Mouse (Mus musculus) heart, postnatal 36 days (tissue): ENCODE data around the gene Klhdc4. TPM values are rescaled to one million over a fixed set of nuclear protein-coding genes. Genes with fewer than 3 reads are reported as not detected.

Experiments used
- DNase-seq, 2 experiments: peaks; one replicate each; pipeline ENCODE4 v3.0.0; 2021 to 2022
- intact Hi-C: fragments of 180-260 bp; cut with DNase I; formaldehyde crosslinking; loops from one replicate; pipeline ENCODE4 v1.15.1; 2025
- total RNA-seq, 2 experiments: library from RNA; stranded (reverse); gene quantifications; 2 replicates each; pipeline ENCODE4 v1.2.3; 2021

Klhdc4 gene
- total RNA-seq, 2 experiments from 2014 or later = 12.2 to 12.3 TPM

DNA sequence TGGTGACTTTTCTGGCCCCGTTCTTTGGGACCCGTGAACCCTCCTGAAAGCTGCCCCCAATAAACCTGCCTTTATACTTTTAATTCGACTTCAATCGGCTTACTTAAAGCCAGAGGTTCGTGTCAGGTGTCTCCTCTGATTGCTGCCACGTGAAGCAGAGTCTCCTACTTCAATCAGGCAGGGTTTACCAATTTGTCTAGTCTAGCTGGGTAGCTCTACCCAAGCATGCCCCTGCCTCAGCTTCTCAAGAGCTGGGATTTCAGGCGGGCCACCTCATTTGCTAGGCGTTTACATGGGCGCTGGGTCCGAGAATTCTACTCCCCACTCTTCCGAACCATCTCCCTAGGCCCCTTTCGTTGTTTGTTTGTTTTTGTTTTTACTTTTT lies 21.1 kb upstream of the Klhdc4 start:
- DNase-seq = no peak
- intact Hi-C loops = no loop called here

DNA sequence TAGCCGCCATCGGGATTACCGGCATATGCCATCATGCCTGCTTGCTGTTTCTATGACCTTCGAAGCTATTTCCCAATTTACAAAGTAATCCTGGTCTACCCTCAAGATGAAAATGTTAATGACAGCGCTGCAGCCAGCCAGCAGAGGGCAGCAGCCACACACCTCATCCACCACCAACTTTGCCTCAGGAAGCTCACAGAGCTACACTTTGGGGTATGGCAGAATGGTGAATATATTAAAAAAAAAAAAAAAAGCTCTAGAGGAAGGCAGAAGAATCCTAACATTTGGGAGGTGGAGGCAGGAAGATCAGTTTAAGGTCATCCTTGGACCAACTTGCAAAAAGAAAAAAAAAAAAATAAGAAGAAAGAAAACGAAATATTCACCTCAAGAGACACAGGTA lies 20.6 kb upstream of the Klhdc4 start:
- intact Hi-C loops = no loop called here

DNA sequence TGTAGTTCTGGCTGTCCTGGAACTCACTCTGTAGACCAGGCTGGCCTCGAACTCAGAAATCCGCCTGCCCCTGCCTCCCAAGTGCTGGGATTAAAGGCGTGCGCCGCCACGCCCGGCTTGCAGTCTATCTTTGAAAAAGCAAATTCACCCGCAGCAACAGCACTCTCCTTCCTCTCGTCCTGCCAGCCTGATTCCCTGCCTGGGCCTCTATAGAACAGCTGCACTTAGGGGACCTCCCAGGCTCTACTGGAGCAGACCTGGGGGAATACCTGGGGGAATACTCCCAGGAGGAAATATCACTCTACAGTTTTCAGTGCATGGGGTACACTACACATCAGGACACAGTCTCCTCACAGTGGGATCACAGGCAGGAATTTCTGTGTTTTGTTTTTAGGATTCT lies 19.9 kb upstream of the Klhdc4 start:
- intact Hi-C loops = no loop called here
- no peak for DNase-seq

More for the DNA sequence above, 20.6 kb upstream of the Klhdc4 start:
- DNase-seq = peak; percentile 61 to 71

DNA sequence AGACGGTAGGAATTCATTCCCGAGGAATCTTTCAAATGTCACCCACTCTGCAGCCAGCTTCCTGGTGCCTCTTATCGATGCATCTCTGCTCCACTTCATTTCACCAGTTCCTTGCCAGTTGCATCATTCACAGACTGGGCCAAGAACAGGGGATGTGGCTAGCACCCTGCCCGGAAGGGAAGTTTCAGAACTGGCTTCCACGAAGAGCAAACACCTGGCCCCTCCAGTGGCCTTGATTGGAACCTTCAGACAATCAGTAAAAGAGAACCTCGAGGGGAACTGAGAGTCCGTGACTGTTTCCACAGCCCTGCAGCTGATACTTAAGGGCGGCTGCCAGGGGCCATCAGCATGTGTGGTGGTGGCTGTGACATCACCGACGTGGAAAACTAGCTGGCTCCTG lies 19.1 kb upstream of the Klhdc4 start:
- DNase-seq = no peak
- intact Hi-C loops = no loop called here

DNA sequence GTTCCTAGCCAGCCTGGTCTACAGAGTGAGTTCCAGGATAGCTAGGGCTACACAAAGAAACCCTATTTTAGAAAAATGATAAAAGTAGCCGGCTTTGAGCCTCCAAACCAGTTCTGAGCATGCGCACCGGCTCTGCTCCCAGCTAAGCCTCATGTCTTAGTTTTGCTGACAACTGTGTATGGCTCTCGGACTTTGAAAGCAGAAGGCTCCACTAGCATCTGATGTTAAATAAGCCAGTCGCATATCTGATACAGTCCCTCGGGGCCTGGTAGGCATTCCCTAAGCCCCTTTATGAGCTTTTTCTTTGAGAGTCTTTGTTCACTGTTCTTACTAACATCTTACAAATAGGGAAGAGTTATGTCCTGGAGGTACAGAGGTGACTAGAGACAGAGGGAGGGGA lies 18.6 kb upstream of the Klhdc4 start:
- DNase-seq = no peak
- intact Hi-C loops = no loop called here

DNA sequence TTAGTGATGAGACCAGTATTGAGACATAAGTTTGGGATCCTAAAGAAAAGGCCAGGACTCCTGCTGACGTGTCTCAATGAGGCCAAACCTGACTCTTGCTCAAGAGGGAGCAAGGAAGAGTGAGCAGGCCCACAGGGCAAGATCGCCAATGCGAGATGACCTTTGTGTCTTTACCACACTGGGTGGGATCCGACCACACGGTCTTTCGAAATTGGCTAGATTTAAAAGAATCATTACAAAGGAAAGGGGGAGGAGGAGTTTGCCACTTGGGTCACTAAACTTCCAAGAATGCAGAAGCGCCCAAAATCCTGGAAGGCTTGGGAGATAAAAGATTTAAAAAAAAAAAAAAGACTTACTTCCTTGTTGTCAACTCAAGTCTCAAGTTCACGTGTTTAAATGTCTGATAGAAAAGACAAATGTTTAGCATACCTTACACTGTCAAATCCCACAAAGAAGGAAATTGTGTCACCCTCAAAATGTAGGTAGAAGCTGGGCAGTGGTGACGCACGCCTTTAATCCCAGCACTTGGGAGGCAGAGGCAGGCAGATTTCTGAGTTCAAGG lies 18.0 kb upstream of the Klhdc4 start:
- intact Hi-C loops = no loop called here
- no peak for DNase-seq

DNA sequence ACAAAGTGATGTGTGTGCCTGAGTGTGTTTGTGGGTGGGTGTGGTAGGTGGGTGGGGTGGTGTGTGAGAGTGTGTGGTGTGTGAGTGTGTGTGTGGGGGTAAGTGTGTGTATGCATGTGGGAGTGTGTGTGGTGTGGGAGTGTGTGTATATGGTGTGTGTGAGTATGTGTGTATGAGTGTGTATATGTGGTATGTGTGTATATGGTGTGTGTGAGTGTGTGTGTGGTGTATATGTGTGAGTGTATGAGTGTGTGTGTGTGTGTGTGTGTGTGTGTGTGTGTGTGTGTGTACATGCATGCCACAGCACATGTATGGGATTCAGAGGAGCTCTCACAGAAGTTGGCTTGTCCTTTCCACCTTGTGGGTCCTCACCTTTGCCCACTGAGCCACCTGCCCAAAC lies 17.4 kb upstream of the Klhdc4 start:
- DNase-seq = no peak
- intact Hi-C loops = no loop called here

DNA sequence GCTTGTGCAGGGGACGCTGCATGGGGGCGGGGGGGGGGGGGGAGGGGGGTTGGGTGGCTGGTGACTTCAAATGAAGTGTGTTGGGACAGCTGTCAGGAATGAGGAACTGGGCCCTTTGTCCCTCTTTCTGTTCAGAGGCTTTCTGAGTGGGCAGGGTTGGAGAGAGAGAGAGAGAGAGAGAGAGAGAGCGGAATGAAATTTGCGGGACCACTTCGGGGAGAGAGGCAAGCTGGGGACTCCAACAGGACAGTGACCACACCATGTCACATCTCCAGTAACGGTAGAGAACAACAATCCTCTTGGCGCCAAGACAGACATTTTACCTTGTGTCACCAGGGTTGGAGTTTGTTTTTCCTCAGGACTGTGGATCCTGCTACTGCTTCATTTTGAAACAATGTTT lies 15.4 kb upstream of the Klhdc4 start:
- intact Hi-C loops = no loop called here
- DNase-seq = no peak

DNA sequence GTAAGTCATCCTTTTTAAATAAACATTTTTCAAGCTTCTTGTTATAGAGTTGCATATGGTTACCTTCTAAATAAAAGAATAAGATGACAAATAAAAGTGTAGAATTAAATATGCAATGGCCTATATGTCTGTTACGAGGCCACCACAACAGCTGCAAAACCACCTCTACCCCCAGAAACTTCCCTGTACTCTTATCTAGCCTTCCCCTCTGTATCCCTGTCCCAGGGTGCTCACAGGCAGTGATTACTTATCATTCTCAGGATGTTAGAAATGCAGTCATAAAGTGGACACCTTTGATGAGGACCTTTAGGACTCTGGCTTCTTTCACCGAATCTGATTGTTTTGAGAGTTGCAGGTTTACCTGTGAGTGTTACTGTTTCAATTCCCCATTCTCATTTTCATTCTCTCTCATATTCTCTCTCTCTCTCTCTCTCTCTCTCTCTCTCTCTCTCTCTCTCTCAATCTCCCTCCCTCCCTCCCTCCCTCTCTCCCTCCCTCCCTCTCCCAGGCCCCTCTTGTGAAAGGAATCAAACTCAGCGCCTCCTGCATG lies 13.9 kb upstream of the Klhdc4 start:
- intact Hi-C loops = no loop called here
- DNase-seq = no peak

DNA sequence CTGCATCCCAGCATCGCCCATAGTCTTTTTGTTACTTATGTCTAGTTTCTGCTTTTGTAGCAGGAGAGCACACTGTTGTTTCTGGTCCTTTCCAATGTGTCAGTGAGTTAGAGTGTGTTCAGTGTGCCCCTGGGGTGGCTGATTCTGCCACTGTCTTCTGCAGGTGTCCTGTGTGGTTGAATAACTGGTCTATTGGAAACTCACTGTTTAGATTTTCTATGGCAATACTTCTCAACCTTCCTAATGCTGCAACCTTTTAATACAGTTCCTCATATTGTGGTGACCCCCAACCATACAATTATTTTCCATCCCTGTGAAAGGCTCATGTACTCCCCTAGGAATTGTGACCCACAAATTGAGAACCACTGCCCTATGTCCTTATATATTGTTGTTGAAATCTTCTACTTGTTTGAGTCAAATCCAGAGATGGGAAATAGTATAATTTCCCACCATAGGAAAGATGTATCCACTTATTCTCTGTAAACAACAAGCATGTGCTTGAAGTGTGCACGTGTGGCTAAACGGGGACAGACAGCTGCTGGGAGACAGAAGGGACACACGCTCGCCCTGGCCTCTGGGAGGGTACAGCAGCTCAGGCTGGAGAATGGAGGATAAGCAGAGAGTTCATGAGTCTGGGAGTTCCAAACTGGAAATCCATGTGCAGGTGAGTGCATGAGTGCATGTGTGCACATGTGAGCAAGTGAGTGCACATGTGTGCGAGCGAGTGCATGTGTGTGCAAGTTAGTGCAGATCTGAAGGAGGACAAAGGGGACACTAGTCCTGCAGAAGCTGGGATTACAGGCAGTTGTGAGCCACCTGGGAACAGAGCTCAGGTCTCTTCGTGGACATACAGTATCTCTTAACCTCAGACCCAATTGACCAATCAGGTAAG lies 12.9 kb upstream of the Klhdc4 start:
- no peak for DNase-seq
- intact Hi-C loops = no loop called here

DNA sequence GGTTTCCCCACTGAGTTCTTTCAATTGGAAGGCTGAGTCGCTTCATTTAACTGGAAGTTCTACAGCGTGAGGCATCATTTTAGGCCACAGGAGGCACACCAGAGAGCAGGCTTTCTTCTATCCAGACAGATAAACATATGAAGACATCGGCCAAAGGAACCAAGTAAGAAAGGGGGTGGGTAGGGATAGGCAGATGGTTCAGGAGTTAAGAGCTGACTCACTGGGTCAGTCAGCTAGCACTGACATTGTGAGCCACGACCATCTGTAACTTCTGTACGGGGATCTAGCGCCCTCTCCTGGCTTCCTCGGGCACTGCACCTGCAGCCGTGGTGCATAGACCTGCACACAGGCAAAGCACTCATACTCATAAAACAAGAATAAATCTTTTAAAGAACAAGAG lies 11.9 kb upstream of the Klhdc4 start:
- intact Hi-C loops = no loop called here
- DNase-seq = peak in 1 of 2 experiments; percentile 31

DNA sequence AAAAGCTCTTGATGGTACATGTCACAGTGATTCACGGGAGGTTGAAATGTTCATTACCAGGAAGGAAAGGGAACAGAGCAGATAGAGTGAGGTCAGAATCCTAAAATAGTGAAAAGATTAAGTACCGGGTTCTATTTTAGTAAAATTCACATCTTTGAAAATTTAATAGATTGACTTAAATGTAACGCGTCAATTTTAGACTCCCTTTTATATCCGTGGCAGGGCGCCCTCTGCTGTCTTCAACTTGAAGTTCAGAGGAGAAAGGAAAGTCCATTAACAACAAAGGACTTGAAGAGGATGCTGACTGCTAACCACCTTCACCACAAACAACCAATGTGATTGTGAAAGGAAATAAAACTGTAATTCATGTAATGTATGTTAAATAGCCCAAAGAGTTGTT lies 3.1 kb upstream of the Klhdc4 start:
- DNase-seq = peak; percentile 60 to 78
- intact Hi-C loops = loop anchor here (5.0 kb wide), 2 partner anchors 115 to 285 kb away; no protein-coding TSS in a partner anchor

DNA sequence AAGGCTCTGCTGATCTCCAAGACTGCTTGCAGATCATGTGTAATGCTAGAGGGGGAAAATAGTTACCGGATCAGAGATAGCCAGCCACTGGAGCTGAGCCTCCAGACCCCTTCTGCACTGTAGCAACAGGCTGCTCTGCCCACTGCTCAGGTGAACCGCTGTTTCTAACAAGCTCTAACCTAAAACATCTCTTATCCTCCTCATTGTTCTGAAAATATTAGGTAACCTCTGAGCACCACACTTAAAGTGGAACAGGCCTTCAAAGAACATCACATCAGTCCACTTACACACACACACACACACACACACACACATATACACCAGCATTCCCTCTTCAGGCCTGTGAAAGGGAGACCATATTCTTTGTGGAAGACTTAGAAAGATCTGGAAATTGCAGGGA lies 2.7 kb upstream of the Klhdc4 start:
- intact Hi-C loops = loop anchor here (5.0 kb wide), 2 partner anchors 115 to 285 kb away; no protein-coding TSS in a partner anchor
- DNase-seq = no peak

DNA sequence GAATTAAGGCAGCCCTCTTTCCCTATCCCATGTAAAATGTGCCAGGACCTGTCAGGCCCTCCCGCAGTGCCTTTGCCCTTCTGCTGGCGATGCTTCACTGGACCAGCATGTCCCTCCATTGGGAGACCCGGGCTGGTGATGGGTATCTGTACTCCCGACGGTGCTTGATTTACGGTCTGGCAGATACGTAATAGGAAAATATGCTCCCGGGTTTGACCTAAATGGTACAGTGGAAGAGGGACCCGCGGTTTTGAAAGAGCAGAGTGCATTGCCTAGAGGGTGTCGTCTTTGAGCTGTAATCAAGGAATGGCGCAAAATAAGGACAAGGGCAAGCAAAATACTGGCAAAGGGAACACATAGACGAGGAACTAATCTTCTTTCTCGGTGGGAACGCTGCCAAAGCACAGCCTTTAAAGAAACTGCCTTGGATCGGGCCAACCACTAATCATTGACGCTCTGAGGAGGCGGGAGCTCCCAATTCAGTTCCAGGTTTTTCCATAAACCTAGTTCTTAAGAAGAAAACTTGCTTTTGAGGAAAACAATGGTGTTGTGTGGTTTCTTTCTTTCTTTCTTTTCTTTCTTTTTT lies 501 bp upstream of the Klhdc4 start:
- intact Hi-C loops = loop anchor here (5.0 kb wide), 2 partner anchors 113 to 283 kb away; no protein-coding TSS in a partner anchor
- no peak for DNase-seq

DNA sequence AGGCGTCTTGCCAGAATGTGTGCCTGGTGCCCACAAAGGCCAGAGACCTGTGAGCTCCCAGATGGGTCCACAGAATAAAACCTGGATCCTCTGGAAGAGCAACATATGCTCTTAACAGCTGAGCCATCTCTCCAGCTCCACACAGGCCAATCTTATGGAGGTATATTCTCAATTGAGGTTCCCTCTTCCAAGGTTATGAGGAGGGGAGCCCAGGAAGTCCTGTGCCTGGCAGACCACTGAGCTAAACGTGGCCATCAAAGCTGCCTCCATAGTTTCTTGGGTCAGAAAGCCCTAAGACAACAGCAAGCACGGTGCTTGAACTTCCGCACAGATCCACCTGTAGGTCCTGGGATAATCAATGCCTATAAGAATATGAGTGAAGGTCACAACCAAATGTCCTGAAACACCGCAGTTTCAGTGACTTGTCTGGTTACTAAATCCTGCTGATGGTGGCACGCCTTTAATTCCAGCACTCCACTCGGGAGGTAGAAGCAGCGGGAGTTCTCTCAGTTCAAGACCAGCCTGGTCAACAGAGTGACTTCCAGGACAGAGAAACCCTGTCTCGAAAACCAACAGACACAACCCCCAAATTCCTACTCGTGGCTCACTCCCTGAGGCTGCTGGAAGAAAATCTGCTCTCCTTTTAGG lies 869 bp downstream of the Klhdc4 start:
- DNase-seq = no peak
- intact Hi-C loops = no loop called here

DNA sequence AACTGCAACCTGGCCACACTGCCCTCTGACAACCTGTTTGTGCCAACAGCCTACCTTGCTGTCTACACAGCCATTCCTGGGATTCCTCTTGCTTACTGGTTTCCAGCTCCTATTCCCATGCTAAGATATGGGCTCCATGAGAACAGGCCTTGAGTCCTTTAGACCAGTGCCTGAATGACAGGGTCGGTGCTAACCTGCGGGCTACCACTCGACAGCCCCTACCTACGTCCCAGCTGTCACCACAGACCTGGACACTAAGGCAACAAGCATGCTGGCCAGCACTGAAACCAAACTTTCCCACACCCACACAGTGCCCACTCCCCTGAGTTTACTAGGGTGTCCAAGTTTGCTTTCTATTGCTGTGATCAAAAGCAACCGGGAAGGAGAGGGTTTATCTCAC lies 1.6 kb downstream of the Klhdc4 start:
- no peak for DNase-seq
- intact Hi-C loops = no loop called here

DNA sequence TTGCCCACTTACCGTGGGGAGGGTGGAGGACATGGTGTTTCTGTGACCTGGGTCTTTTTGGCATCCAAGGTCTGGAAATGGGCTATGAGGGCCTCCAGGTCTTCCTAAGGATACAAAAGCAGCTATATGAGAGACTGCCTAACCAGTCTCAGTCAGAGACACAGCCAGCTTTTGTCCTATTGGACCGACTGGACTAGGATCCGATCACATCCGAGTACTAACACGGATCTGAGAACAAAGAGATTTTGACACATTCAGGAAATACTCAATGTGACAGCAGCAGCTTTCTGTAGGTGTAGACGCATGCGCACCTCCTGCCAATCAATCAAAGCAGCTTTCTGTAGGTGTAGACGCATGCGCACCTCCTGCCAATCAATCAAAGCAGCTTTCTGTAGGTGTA lies 7.6 kb downstream of the Klhdc4 start:
- intact Hi-C loops = no loop called here
- DNase-seq = no peak

DNA sequence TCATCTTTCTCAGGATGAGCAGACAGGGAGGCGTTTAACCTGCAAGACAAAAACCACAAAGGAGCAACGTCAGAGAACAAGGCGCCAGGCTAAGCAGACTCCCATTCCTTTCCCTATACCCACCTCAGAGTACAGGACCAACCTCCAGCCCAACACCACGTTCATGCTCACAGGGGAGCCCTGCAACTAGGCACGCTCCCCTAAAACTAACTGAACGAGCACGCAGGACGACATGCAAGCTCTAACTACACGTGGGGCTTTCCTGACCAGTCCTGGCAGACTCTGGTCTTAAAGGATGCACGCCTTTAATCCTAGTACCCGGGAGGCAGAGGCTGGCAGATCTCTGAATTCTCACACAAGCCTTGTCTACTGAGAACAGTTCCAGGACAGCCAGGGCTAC lies 8.0 kb downstream of the Klhdc4 start:
- intact Hi-C loops = no loop called here
- no peak for DNase-seq

DNA sequence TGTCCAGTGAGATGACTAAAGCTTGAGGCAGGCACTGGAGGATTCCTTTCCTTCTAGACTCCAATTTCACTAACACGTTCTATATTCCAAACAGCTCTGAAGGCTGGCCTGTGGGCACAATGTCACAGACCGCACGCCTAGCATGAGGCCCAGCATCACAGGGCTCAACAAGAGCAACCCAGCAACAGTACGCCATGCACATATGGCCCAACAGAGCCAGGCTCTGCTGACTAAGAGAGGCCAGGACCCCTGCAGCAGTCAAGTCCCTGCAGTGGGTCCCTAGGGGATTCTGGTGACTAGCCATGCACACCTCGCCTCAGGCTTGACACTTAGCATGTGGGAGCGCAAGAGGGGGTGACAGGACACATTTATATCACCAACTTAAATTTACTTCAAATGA lies 8.5 kb downstream of the Klhdc4 start:
- no peak for DNase-seq
- intact Hi-C loops = no loop called here

DNA sequence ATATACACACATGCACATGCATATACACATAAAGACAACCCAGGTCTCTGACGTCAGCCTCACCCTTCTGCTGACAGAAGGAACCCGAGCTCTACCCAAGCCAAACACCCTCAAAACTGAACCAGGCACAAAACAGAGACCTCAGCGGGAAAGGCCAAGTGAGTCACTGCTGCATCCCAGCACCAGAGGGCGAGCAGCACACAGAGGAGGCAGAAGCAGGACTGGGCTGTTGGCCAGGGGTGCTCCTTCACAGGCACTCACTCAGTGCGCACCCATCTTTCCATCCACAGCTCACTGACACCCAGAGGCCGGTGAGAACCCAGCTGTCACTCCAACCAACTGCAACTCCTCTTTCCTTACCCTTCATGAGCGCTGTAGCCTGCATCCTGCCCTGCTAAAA lies 11.1 kb downstream of the Klhdc4 start:
- no peak for DNase-seq
- intact Hi-C loops = no loop called here

DNA sequence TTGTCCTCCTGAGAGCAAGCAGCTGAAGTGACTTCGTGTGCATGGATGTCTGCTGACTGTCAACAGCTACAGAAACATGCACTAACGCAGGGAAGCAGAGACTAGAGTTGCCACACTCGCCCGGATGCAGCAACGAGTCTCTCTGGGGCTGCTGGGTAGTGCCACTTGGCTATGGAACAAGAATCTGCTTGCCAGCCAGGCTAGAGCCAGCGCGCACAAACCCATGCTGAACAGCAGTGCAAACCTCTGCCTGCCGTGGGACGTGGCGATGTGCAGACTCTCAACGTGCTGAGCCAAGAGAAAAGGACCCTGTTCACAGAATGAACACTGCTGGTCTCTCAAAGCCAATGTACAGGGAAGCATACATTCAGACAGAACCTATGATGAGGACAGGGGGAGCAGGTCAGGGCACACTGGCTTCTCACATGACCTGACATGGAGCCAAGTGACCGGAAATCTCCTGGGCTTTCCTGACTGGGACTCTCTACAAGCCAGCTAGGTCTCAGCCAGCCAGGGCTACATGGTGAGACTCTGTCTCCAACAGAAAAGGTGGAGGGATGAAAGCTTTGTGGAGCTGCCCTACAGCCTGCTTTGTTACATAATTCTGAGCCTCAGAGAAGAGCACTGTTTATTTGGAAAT lies 17.3 kb downstream of the Klhdc4 start:
- peak in 1 of 2 experiments; percentile 9 for DNase-seq
- intact Hi-C loops = no loop called here
